Comparison of ENCODE assay signal across 10 mouse cellular contexts in genomic region chr6:54719686-54720310, GRCm38 (mm10). TPM values are rescaled to one million over a fixed set of nuclear protein-coding genes. Genes with fewer than 3 reads are reported as not detected.
DNase-seq lines count a peak whose midpoint lies in the region; ATAC-seq lines count a peak whose summit lies in the region.
"Had no signal": no experiment of that assay in that cellular context is flagged by ENCODE, and none has a peak within 500 bp of the region (broad histone marks: within the 10 kb centered on the region; RNA-seq: fewer than 3 reads in every experiment).

No protein-coding gene starts in this region.

- H3K27ac ChIP-seq in forebrain, embryonic 11.5 days (ENCODE audit: low read depth, low read length): no peak overlapping the region
- H3K27ac ChIP-seq in forebrain, embryonic 10.5 days: no peak overlapping the region
- H3K27ac ChIP-seq: heart, embryonic 15.5 days; limb, embryonic 15.5 days had no signal

- H3K4me2 ChIP-seq in forebrain, embryonic 11.5 days (ENCODE audit: low read depth, low read length, severe bottlenecking): no peak overlapping the region
- H3K4me2 ChIP-seq: heart, embryonic 15.5 days; limb, embryonic 15.5 days had no signal

- H3K36me3 ChIP-seq in forebrain, embryonic 11.5 days (ENCODE audit: control insufficient read depth, insufficient read depth, low read length): no peaks in the 10 kb centered on the region
- no peaks in the 10 kb centered on the region for H3K36me3 ChIP-seq in forebrain, embryonic 10.5 days (replicated peaks)
- H3K36me3 ChIP-seq: heart, embryonic 15.5 days; limb, embryonic 15.5 days had no signal

- ATAC-seq in forebrain, embryonic 11.5 days (replicated peaks; ENCODE audit: low FRiP score): no peak
- ATAC-seq in CD4-positive, CD25-positive, alpha-beta regulatory T cell, adult 4 months: no peak

- H3K9ac ChIP-seq in forebrain, embryonic 11.5 days (ENCODE audit: low read length): no peak overlapping the region
- H3K9ac ChIP-seq: heart, embryonic 15.5 days; limb, embryonic 15.5 days had no signal

- no peaks in the 10 kb centered on the region for H3K27me3 ChIP-seq in forebrain, embryonic 11.5 days (ENCODE audit: control insufficient read depth, insufficient read depth, low read length)
- H3K27me3 ChIP-seq in forebrain, embryonic 10.5 days (ENCODE audit: poor library complexity, severe bottlenecking): no peaks in the 10 kb centered on the region
- H3K27me3 ChIP-seq: limb, embryonic 15.5 days had no signal

- H3K4me3 ChIP-seq in forebrain, embryonic 11.5 days (ENCODE audit: low read depth, low read length): no peak overlapping the region
- no peak overlapping the region for H3K4me3 ChIP-seq in forebrain, embryonic 10.5 days
- H3K4me3 ChIP-seq: heart, embryonic 15.5 days; limb, embryonic 15.5 days had no signal

- H3K9me3 ChIP-seq in forebrain, embryonic 11.5 days (ENCODE audit: control insufficient read depth, low read length): no peaks in the 10 kb centered on the region
- H3K9me3 ChIP-seq in forebrain, embryonic 10.5 days: no peaks in the 10 kb centered on the region
- H3K9me3 ChIP-seq: heart, embryonic 15.5 days; limb, embryonic 15.5 days had no signal

- WGBS in forebrain, embryonic 11.5 days: 42% methylated on average over 14 of the region's 14 CpGs
- WGBS in forebrain, embryonic 10.5 days: 41% methylated on average over 13 of the region's 14 CpGs

- no peaks in the 10 kb centered on the region for H3K4me1 ChIP-seq in forebrain, embryonic 11.5 days (replicated peaks; ENCODE audit: control insufficient read depth, insufficient read depth, low read length)
- peaks cover 6% of the 10 kb centered on the region for H3K4me1 ChIP-seq in forebrain, embryonic 10.5 days
- H3K4me1 ChIP-seq: limb, embryonic 15.5 days had no signal

- DNase-seq in forebrain, embryonic 11.5 days (ENCODE audit: low spot score): peak; percentile 38
- no peak for DNase-seq in forebrain, embryonic 10.5 days (ENCODE audit: extremely low spot score, low spot score)
- DNase-seq in CD4-positive helper T cell, adult 2 months (ENCODE audit: low read depth, low spot score): peak; percentile 23
- DNase-seq in cerebellum, postnatal 36 days: peak; percentile 25 to 28
- DNase-seq in liver: peak; percentile 20
- peak; percentile 20 to 40 for DNase-seq in thymus, postnatal 10 days (ENCODE audit: low spot score in 2 of 2)
- DNase-seq in urinary bladder, postnatal 10 days (ENCODE audit: low spot score): no peak

RNA-seq across cellular contexts. Expression of gene Mturn, which starts 38.4 kb away (rescaled TPM):
- 18.5 and 20.0 TPM in 2 replicates for polyA plus RNA-seq in forebrain, embryonic 11.5 days (2014; fragmentation: Nextera tagmentation; extraction: Ambion mirVana)
- polyA plus RNA-seq in forebrain, embryonic 10.5 days (2016; fragmentation: Nextera tagmentation; extraction: Ambion mirVana): 7.9 and 10.0 TPM in 2 replicates
- 10 to 100 TPM; 22.2 to 26.3 TPM for polyA plus RNA-seq in CD4-positive, CD25-positive, alpha-beta regulatory T cell, adult 4 months (2017; shearing (Covaris generic))

Comparison
In these comparisons a context has a peak if more than half of its experiments do, and no peak if none do; other contexts are left out.
1. DNase-seq: peak in forebrain, embryonic 11.5 days (single experiment), CD4-positive helper T cell, adult 2 months (single experiment), cerebellum, postnatal 36 days (2 of 2), liver (single experiment) and thymus, postnatal 10 days (2 of 2); none in forebrain, embryonic 10.5 days (single experiment) and urinary bladder, postnatal 10 days (single experiment).